Mouse (Mus musculus) limb, embryonic 13.5 days (tissue): ENCODE data around the gene Upf1. TPM values are rescaled to one million over a fixed set of nuclear protein-coding genes. Genes with fewer than 3 reads are reported as not detected.
A peak's percentile ranks its signal among the peaks of the same experiment; 100 is the strongest.

Source experiments
- ATAC-seq: fragments of 200-750 bp; cut with Nextera tagmentation; 2 replicates; pipeline ENCODE4 v1.8.0; 2017; ENCODE audit warnings: low read depth, moderate number of reproducible peaks, moderate TSS enrichment; ENCODE audit not compliant: low FRiP score
- H3K27ac ChIP-seq: fragments of 300-500 bp; sonication (generic); 2 replicates; pipeline ENCODE4 v1.5.1; 2015; ENCODE audit warnings: inconsistent platforms, mild to moderate bottlenecking, moderate library complexity
- H3K27me3 ChIP-seq: fragments of 300-500 bp; sonication (generic); 2 replicates; pipeline ENCODE4 v1.6.1; 2015; ENCODE audit warnings: mild to moderate bottlenecking, inconsistent platforms
- H3K36me3 ChIP-seq: fragments of 300-500 bp; sonication (generic); 2 replicates; pipeline ENCODE4 v1.6.1; 2015; ENCODE audit warnings: inconsistent platforms, mild to moderate bottlenecking, moderate library complexity
- H3K4me1 ChIP-seq: fragments of 300-500 bp; sonication (generic); 2 replicates; pipeline ENCODE4 v1.6.1; 2015; ENCODE audit warnings: inconsistent platforms
- H3K4me2 ChIP-seq: fragments of 300-500 bp; sonication (generic); replicated peaks from 2 replicates; pipeline ENCODE4 v1.6.1; 2015; ENCODE audit warnings: inconsistent platforms, mild to moderate bottlenecking, moderate library complexity
- H3K4me3 ChIP-seq: fragments of 300-500 bp; sonication (generic); 2 replicates; pipeline ENCODE4 v1.5.1; 2015; ENCODE audit warnings: moderate library complexity, mild to moderate bottlenecking, inconsistent platforms
- H3K9ac ChIP-seq: fragments of 300-500 bp; sonication (generic); 2 replicates; pipeline ENCODE4 v1.6.1; 2015; ENCODE audit warnings: mild to moderate bottlenecking, inconsistent platforms
- H3K9me3 ChIP-seq: fragments of 300-500 bp; sonication (generic); 2 replicates; pipeline ENCODE4 v1.6.1; 2016; ENCODE audit warnings: inconsistent platforms
- WGBS: fragments of 180-500 bp; shearing (Covaris S2); methylation state at CpG from one replicate; pipeline ENCODE4 v1.1.7; 2015; 5-methylcytosine and 5-hydroxymethylcytosine counted together
- polyA plus RNA-seq: library from polyadenylated mRNA; unstranded; fragments of >200 nt; fragmentation: Nextera tagmentation; extraction: Ambion mirVana; gene quantifications from 2 replicates; pipeline ENCODE4 v1.2.1, GENCODE M21; 2015

Upf1 gene
- polyA plus RNA-seq, 1 experiment from 2014 or later: 19.5 TPM

GRCm38 (mm10) chr8:70354004-70354403, 926 bp upstream of the Upf1 start:
- ATAC-seq: no peak
- H3K4me1 ChIP-seq: peaks cover 42% of the 10 kb centered on the region
- peaks cover 14% of the 10 kb centered on the region for H3K36me3 ChIP-seq
- H3K4me2 ChIP-seq: peak overlapping the region; percentile 100
- peak overlapping the region; percentile 100 for H3K4me3 ChIP-seq
- H3K27me3 ChIP-seq: 0 out of 2 replicates have a peak, but pooled peaks cover 4% of the 10 kb centered on the region
- peak overlapping the region; percentile 60 for H3K9ac ChIP-seq
- H3K9me3 ChIP-seq: no peaks in the 10 kb centered on the region
- WGBS: 70% methylated on average over 4 of the region's 4 CpGs
- peak overlapping the region; percentile 76 for H3K27ac ChIP-seq

DNA sequence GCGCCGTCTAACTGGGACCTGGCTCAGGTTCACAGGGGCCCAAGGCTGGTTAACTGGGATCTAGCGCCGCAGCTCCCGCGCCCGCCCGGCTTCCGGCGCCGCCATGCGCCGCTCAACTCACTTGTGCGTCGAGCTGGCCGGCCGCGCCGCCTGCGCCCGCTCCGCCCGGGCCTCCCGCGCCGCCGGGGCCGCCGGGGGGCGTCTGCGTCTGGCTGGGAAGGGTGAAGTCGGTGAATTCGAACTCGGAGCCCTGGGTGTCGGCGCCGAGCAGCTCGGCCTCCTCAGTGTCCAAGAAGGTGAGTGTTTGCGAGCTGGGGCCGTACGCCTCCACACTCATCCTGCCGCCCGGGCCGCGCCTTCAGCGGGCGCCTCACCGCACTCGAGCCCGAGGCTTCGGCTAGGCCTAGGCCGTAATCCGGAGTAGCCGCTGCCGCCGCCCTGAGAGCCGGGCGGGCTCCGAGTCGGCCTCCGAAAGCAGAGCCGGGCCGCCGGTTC, 374 bp downstream of the Upf1 start:
- no peaks in the 10 kb centered on the region for H3K27me3 ChIP-seq
- peak; percentile 49; the same call in 1 of the 2 replicates for ATAC-seq
- peak overlapping the region; percentile 100 for H3K4me3 ChIP-seq
- peaks cover 55% of the 10 kb centered on the region for H3K4me1 ChIP-seq
- H3K9ac ChIP-seq: peak overlapping the region; percentile 99
- peak overlapping the region; percentile 76 for H3K27ac ChIP-seq
- H3K9me3 ChIP-seq: no peaks in the 10 kb centered on the region
- WGBS: 0% methylated on average over 56 of the region's 64 CpGs
- peaks cover 24% of the 10 kb centered on the region for H3K36me3 ChIP-seq
- H3K4me2 ChIP-seq: peak overlapping the region; percentile 100

DNA sequence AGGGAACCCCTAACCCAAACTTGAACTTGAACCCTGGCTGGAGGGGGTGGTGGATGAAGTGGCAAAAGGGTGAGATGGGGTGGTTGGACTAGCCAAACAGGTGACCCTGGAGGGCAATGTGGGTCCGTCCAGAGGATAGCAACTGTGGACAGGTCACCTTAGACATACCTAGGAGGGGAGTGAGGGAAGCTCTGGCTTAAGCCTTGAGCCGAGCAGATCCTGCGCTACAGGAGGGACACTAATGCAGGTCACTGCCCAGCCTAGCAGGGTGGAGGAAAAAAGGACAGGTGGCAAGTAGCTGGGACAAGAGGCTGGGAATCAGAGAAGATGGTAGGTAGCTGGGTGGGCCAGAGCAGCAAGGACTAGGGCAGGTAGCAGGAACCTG, 1.1 kb downstream of the Upf1 start:
- Histone ChIP-seq H3K4me1 (peaks cover 59% of the 10 kb centered on the region), H3K36me3 (peaks cover 24% of the 10 kb centered on the region), H3K27ac (no peak overlapping the region), H3K4me3 (peak overlapping the region; percentile 100), H3K27me3 (no peaks in the 10 kb centered on the region), H3K9me3 (no peaks in the 10 kb centered on the region), H3K9ac (peak overlapping the region; percentile 99), H3K4me2 (peak overlapping the region; percentile 100)
- WGBS: 23% methylated on average over 3 of the region's 3 CpGs
- no peak for ATAC-seq

GRCm38 (mm10) chr8:70351035-70351999, 1.8 kb downstream of the Upf1 start:
- ATAC-seq: no peak
- Histone ChIP-seq H3K4me1 (peaks cover 59% of the 10 kb centered on the region), H3K9ac (peak overlapping the region; percentile 99), H3K27me3 (no peaks in the 10 kb centered on the region), H3K9me3 (no peaks in the 10 kb centered on the region), H3K4me2 (peak overlapping the region; percentile 100), H3K36me3 (peaks cover 29% of the 10 kb centered on the region), H3K27ac (no peak overlapping the region; the same call in 1 of the 2 replicates), H3K4me3 (peak overlapping the region; percentile 100)
- 43% methylated on average over 15 of the region's 15 CpGs for WGBS

- Histone ChIP-seq H3K36me3 (peaks cover 47% of the 10 kb centered on the region), H3K4me3 (no peak overlapping the region), H3K9me3 (no peaks in the 10 kb centered on the region), H3K27me3 (no peaks in the 10 kb centered on the region), H3K4me2 (no peak overlapping the region), H3K4me1 (peaks cover 70% of the 10 kb centered on the region), H3K27ac (no peak overlapping the region), H3K9ac (peak overlapping the region; percentile 31; the same call in 1 of the 2 replicates)
- ATAC-seq: no peak
- 67% methylated on average over 1 of the region's 1 CpGs for WGBS
These were observed 5.1 kb downstream of the Upf1 start for GRCm38 (mm10) chr8:70347860-70348420.

DNA sequence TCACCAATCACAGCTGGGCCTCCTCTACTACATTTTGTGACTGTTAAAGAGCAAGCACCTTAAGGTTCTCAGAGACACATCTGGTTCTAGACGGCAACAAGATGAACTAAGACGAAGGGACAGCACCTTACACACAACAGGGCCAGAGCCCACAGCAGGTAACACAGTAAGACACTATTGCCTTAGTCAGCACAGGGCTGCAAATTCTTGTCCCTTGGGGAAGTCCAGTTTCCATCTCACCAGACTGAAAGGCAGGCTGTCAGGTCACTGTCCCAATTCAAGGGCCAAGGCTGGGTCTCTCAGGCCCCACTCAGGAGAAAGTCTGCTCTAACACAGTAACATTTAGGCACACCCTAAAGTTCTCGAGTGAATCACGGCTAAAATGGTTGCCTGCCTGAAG, 5.6 kb downstream of the Upf1 start:
- 80% methylated on average over 4 of the region's 4 CpGs for WGBS

DNA sequence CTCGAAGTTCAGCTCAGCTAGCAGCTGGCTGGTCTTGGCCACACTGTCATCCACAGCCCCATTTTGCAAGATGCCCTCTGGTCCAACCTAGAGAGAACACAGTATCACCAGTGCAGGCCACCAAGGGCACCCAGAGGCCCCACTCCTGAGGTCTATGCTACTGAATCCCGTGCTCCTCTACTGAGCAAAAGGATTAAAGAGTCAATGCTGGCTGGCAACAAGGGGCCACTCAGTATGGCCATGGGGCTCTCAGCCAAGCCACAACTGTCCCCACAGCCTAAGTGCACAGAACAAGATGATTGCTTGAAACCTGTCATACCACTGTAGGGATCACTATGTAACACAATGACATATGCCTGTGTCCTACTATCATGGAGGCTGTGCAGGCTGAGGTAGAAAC, 8.8 kb downstream of the Upf1 start:
- Histone ChIP-seq H3K36me3 (peaks cover 72% of the 10 kb centered on the region), H3K4me3 (no peak overlapping the region), H3K4me2 (no peak overlapping the region), H3K9me3 (no peaks in the 10 kb centered on the region), H3K27ac (peak overlapping the region; percentile 44; the same call in 1 of the 2 replicates), H3K4me1 (peaks cover 45% of the 10 kb centered on the region), H3K9ac (no peak overlapping the region), H3K27me3 (no peaks in the 10 kb centered on the region)
- ATAC-seq: no peak
- 83% methylated on average over 2 of the region's 2 CpGs for WGBS

More for the DNA sequence above, 5.6 kb downstream of the Upf1 start:
- peaks cover 74% of the 10 kb centered on the region for H3K4me1 ChIP-seq
- H3K9me3 ChIP-seq: no peaks in the 10 kb centered on the region
- no peak overlapping the region for H3K4me3 ChIP-seq
- no peaks in the 10 kb centered on the region for H3K27me3 ChIP-seq
- no peak overlapping the region for H3K4me2 ChIP-seq
- H3K9ac ChIP-seq: peak overlapping the region; percentile 26; the same call in 1 of the 2 replicates
- ATAC-seq: no peak
- no peak overlapping the region for H3K27ac ChIP-seq
- peaks cover 52% of the 10 kb centered on the region for H3K36me3 ChIP-seq

DNA sequence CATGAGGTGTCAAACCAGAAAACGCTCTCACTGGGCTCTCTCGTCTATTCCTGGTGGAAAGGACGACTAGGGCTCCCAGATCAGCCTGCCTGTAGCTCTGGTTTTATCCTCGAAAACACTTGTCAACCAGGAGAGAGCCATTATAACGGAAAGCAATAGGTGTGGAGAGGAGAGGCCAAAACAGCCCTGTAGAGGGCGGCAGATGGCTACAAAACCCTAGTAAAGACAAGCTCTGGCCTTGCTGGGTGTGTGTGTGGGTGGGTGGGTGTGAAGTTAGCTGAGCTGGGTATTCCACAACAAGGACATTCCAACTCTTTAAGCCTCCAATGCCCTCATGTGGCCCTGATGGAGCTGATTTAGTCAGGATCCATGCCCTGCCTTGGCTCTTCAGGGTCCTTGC, 9.4 kb downstream of the Upf1 start:
- H3K9ac ChIP-seq: 0 out of 2 replicates have a peak overlapping the region, but pooled peaks have one; percentile 19
- 47% methylated on average over 6 of the region's 6 CpGs for WGBS
- ATAC-seq: peak; percentile 52; the same call in 1 of the 2 replicates
- H3K4me3 ChIP-seq: no peak overlapping the region
- H3K27me3 ChIP-seq: no peaks in the 10 kb centered on the region
- peak overlapping the region; percentile 44; the same call in 1 of the 2 replicates for H3K27ac ChIP-seq
- H3K9me3 ChIP-seq: no peaks in the 10 kb centered on the region
- H3K4me1 ChIP-seq: peaks cover 40% of the 10 kb centered on the region
- no peak overlapping the region for H3K4me2 ChIP-seq
- peaks cover 72% of the 10 kb centered on the region for H3K36me3 ChIP-seq

GRCm38 (mm10) chr8:70343076-70343475, 10.0 kb downstream of the Upf1 start:
- Histone ChIP-seq H3K4me1 (peaks cover 33% of the 10 kb centered on the region), H3K9me3 (no peaks in the 10 kb centered on the region), H3K9ac (no peak overlapping the region), H3K4me3 (no peak overlapping the region), H3K27ac (no peak overlapping the region), H3K36me3 (peaks cover 72% of the 10 kb centered on the region), H3K27me3 (no peaks in the 10 kb centered on the region), H3K4me2 (no peak overlapping the region)
- WGBS: 22% methylated on average over 7 of the region's 7 CpGs
- ATAC-seq: no peak

GRCm38 (mm10) chr8:70342007-70342406, 11.1 kb downstream of the Upf1 start:
- Histone ChIP-seq H3K27me3 (no peaks in the 10 kb centered on the region), H3K4me2 (no peak overlapping the region), H3K27ac (no peak overlapping the region), H3K9ac (no peak overlapping the region), H3K4me1 (peaks cover 26% of the 10 kb centered on the region), H3K9me3 (no peaks in the 10 kb centered on the region), H3K4me3 (no peak overlapping the region), H3K36me3 (peaks cover 82% of the 10 kb centered on the region)
- whole genome bisulfite sequencing: 89% methylated on average over 14 of the region's 14 CpGs
- ATAC-seq: no peak

GRCm38 (mm10) chr8:70340659-70341058, 12.4 kb downstream of the Upf1 start:
- peaks cover 86% of the 10 kb centered on the region for H3K36me3 ChIP-seq
- H3K4me1 ChIP-seq: peaks cover 26% of the 10 kb centered on the region
- no peak overlapping the region for H3K9ac ChIP-seq
- H3K27ac ChIP-seq: no peak overlapping the region
- no peaks in the 10 kb centered on the region for H3K9me3 ChIP-seq
- no peaks in the 10 kb centered on the region for H3K27me3 ChIP-seq
- no peak overlapping the region for H3K4me2 ChIP-seq
- WGBS: 92% methylated on average over 7 of the region's 7 CpGs
- H3K4me3 ChIP-seq: no peak overlapping the region
- no peak for ATAC-seq

GRCm38 (mm10) chr8:70338931-70339330, 14.1 kb downstream of the Upf1 start:
- 90% methylated on average over 7 of the region's 7 CpGs for WGBS
- Histone ChIP-seq H3K4me1 (peaks cover 16% of the 10 kb centered on the region), H3K9me3 (no peaks in the 10 kb centered on the region), H3K4me2 (no peak overlapping the region), H3K27ac (no peak overlapping the region), H3K27me3 (no peaks in the 10 kb centered on the region), H3K9ac (no peak overlapping the region), H3K36me3 (peaks cover 99% of the 10 kb centered on the region), H3K4me3 (no peak overlapping the region)
- no peak for ATAC-seq
